Mouse (Mus musculus) ES-Bruce4 (cell line): ENCODE results near the gene Wdsub1. TPM values are rescaled to one million over a fixed set of nuclear protein-coding genes. Genes with fewer than 3 reads are reported as not detected.

Source experiments
- H3K27ac ChIP-seq: 2 replicates; pipeline ENCODE4 v1.5.1; 2012; ENCODE audit warnings: low read length, inconsistent platforms; ENCODE audit not compliant: insufficient read depth
- H3K27me3 ChIP-seq: 2 replicates; pipeline ENCODE4 v1.6.1; 2012; ENCODE audit warnings: mild to moderate bottlenecking, low read length, inconsistent platforms; ENCODE audit not compliant: control insufficient read depth, poor library complexity, insufficient read depth, severe bottlenecking
- H3K36me3 ChIP-seq: 2 replicates; pipeline ENCODE4 v1.6.1; 2012; ENCODE audit warnings: inconsistent platforms, mild to moderate bottlenecking, low read length, moderate library complexity; ENCODE audit not compliant: control insufficient read depth, poor library complexity, insufficient read depth, severe bottlenecking
- H3K4me1 ChIP-seq: one replicate; pipeline ENCODE4 v1.8.1; 2011; ENCODE audit warnings: low read length; ENCODE audit not compliant: control insufficient read depth, insufficient read depth
- H3K4me3 ChIP-seq: 2 replicates; pipeline ENCODE4 v1.5.1; 2011; ENCODE audit warnings: low read depth, mild to moderate bottlenecking, low read length
- H3K9ac ChIP-seq: 2 replicates; pipeline ENCODE4 v1.6.1; 2012; ENCODE audit warnings: low read depth, mild to moderate bottlenecking, inconsistent platforms; ENCODE audit not compliant: poor library complexity, severe bottlenecking
- H3K9me3 ChIP-seq: replicated peaks from 2 replicates; pipeline ENCODE4 v1.6.1; 2012; ENCODE audit warnings: mild to moderate bottlenecking, low read length, inconsistent platforms; ENCODE audit not compliant: control insufficient read depth, poor library complexity, insufficient read depth, severe bottlenecking
- CTCF ChIP-seq: IDR thresholded peaks from one replicate; pipeline ENCODE4 v1.8.1; 2011; ENCODE audit warnings: low read depth, low read length
- EP300 ChIP-seq: IDR thresholded peaks from 2 replicates; pipeline ENCODE4 v1.6.1; 2011; ENCODE audit warnings: low read depth, low read length; ENCODE audit not compliant: insufficient read depth
- POLR2A ChIP-seq: IDR thresholded peaks from one replicate; pipeline ENCODE4 v1.8.1; 2011; ENCODE audit warnings: low read length; ENCODE audit not compliant: insufficient read depth
- polyA plus RNA-seq: library from polyadenylated mRNA; stranded (reverse); fragments of >200 nt; gene quantifications from 2 replicates; pipeline ENCODE4 v1.2.4, GENCODE M21; 2011; ENCODE audit warnings: low read depth; ENCODE audit not compliant: missing spikeins, insufficient read depth, insufficient read length

Wdsub1 gene
- 15.1 and 23.5 TPM in 2 replicates for polyA plus RNA-seq

- no peaks in the 10 kb centered on the region for H3K36me3 ChIP-seq
- H3K9me3 ChIP-seq = no peaks in the 10 kb centered on the region
- H3K27ac ChIP-seq = no peak within 1 kb of the TSS
- peak within 1 kb of the TSS; percentile 82 for H3K4me3 ChIP-seq
- peak within 1 kb of the TSS; percentile 74 for H3K9ac ChIP-seq
- H3K4me1 ChIP-seq = no peaks in the 10 kb centered on the region
- H3K27me3 ChIP-seq = no peaks in the 10 kb centered on the region
- TF ChIP-seq CTCF (peak; percentile 26), POLR2A (peak; percentile 71), EP300 (0 out of 2 replicates have a peak, but pooled peaks have one; percentile 40)
Observed at GRCm38 (mm10) chr2:59881831-59882741, at the start of gene Wdsub1. Wdsub1 (minus strand) TSS chr2:59882591.

- TF ChIP-seq EP300 = no peak
- TF ChIP-seq CTCF = no peak
- TF ChIP-seq POLR2A = no peak
- H3K4me3 ChIP-seq = no peak overlapping the region
- peaks cover 5% of the 10 kb centered on the region; the same call in 1 of the 2 replicates for H3K36me3 ChIP-seq
Observed at GRCm38 (mm10) chr2:59913610-59914009, 31.2 kb upstream of the Wdsub1 start.

GRCm38 (mm10) chr2:59908048-59908447 lies 25.7 kb upstream of the Wdsub1 start:
- H3K27me3 ChIP-seq = no peaks in the 10 kb centered on the region
- no peaks in the 10 kb centered on the region; the same call in 1 of the 2 replicates for H3K36me3 ChIP-seq
- H3K9ac ChIP-seq = no peak overlapping the region
- TF ChIP-seq EP300 (no peak), POLR2A (no peak), CTCF (no peak)
- no peaks in the 10 kb centered on the region for H3K9me3 ChIP-seq
- no peak overlapping the region for H3K4me3 ChIP-seq
- H3K27ac ChIP-seq = no peak overlapping the region
- H3K4me1 ChIP-seq = no peaks in the 10 kb centered on the region

More at GRCm38 (mm10) chr2:59913610-59914009, 31.2 kb upstream of the Wdsub1 start:
- Histone ChIP-seq H3K4me1 (no peaks in the 10 kb centered on the region), H3K27ac (no peak overlapping the region), H3K9ac (no peak overlapping the region), H3K9me3 (no peaks in the 10 kb centered on the region), H3K27me3 (no peaks in the 10 kb centered on the region)

- no peak overlapping the region for H3K9ac ChIP-seq
- H3K9me3 ChIP-seq = no peaks in the 10 kb centered on the region
- no peak overlapping the region for H3K27ac ChIP-seq
- H3K4me1 ChIP-seq = no peaks in the 10 kb centered on the region
- no peaks in the 10 kb centered on the region for H3K27me3 ChIP-seq
- no peaks in the 10 kb centered on the region; the same call in 1 of the 2 replicates for H3K36me3 ChIP-seq
- no peak overlapping the region for H3K4me3 ChIP-seq
- TF ChIP-seq POLR2A = no peak
- TF ChIP-seq CTCF = no peak
- no peak for TF ChIP-seq EP300
Observed at GRCm38 (mm10) chr2:59904007-59904406, 21.6 kb upstream of the Wdsub1 start.

GRCm38 (mm10) chr2:59898666-59899065 lies 16.3 kb upstream of the Wdsub1 start:
- Histone ChIP-seq H3K9me3 (no peaks in the 10 kb centered on the region), H3K4me3 (no peak overlapping the region), H3K36me3 (no peaks in the 10 kb centered on the region; the same call in 1 of the 2 replicates), H3K4me1 (no peaks in the 10 kb centered on the region), H3K27me3 (no peaks in the 10 kb centered on the region), H3K9ac (no peak overlapping the region), H3K27ac (no peak overlapping the region)
- no peak for TF ChIP-seq CTCF
- no peak for TF ChIP-seq EP300
- TF ChIP-seq POLR2A = no peak

- Histone ChIP-seq H3K9me3 (no peaks in the 10 kb centered on the region), H3K4me3 (no peak overlapping the region), H3K27me3 (no peaks in the 10 kb centered on the region), H3K27ac (no peak overlapping the region), H3K9ac (no peak overlapping the region), H3K4me1 (no peaks in the 10 kb centered on the region), H3K36me3 (no peaks in the 10 kb centered on the region; the same call in 1 of the 2 replicates)
- TF ChIP-seq EP300 (no peak), CTCF (no peak), POLR2A (no peak)
Observed at GRCm38 (mm10) chr2:59898105-59898504, 15.7 kb upstream of the Wdsub1 start.
